Mouse (Mus musculus) embryonic facial prominence, embryonic 15.5 days (tissue): ENCODE data around the gene Snrpd2. TPM values are rescaled to one million over a fixed set of nuclear protein-coding genes. Genes with fewer than 3 reads are reported as not detected.

Experiments used
- ATAC-seq: fragments of 200-750 bp; cut with Nextera tagmentation; 2 replicates; pipeline ENCODE4 v1.8.0; 2017; ENCODE audit warnings: low read depth, moderate TSS enrichment; ENCODE audit not compliant: insufficient number of reproducible peaks, low FRiP score, low TSS enrichment
- H3K27ac ChIP-seq: fragments of 300-500 bp; sonication (generic); replicated peaks from 2 replicates; pipeline ENCODE4 v1.5.1; 2015; ENCODE audit warnings: mild to moderate bottlenecking, inconsistent platforms
- H3K27me3 ChIP-seq: fragments of 300-500 bp; sonication (generic); 2 replicates; pipeline ENCODE4 v1.6.1; 2015; ENCODE audit warnings: inconsistent platforms
- H3K36me3 ChIP-seq: fragments of 300-500 bp; sonication (generic); 2 replicates; pipeline ENCODE4 v1.6.1; 2015; ENCODE audit warnings: mild to moderate bottlenecking, inconsistent platforms
- H3K4me1 ChIP-seq: fragments of 300-500 bp; sonication (generic); 2 replicates; pipeline ENCODE4 v1.6.1; 2015; ENCODE audit warnings: inconsistent platforms
- H3K4me2 ChIP-seq: fragments of 300-500 bp; sonication (generic); replicated peaks from 2 replicates; pipeline ENCODE4 v1.6.1; 2015; ENCODE audit warnings: mild to moderate bottlenecking, inconsistent platforms
- H3K4me3 ChIP-seq: fragments of 300-500 bp; sonication (generic); replicated peaks from 2 replicates; pipeline ENCODE4 v1.5.1; 2015; ENCODE audit warnings: mild to moderate bottlenecking, inconsistent platforms
- H3K9ac ChIP-seq: fragments of 300-500 bp; sonication (generic); 2 replicates; pipeline ENCODE4 v1.6.1; 2015; ENCODE audit warnings: inconsistent platforms
- H3K9me3 ChIP-seq: fragments of 300-500 bp; sonication (generic); replicated peaks from 2 replicates; pipeline ENCODE4 v1.6.1; 2016; ENCODE audit warnings: inconsistent platforms
- whole genome bisulfite sequencing: fragments of 180-500 bp; shearing (Covaris S2); methylation state at CpG from one replicate; pipeline ENCODE4 v1.1.7; 2015; 5-methylcytosine and 5-hydroxymethylcytosine counted together
- polyA plus RNA-seq: library from polyadenylated mRNA; unstranded; fragments of >200 nt; fragmentation: Nextera tagmentation; extraction: Ambion mirVana; gene quantifications from 2 replicates; pipeline ENCODE4 v1.2.1, GENCODE M21; 2015

The Snrpd2 gene
- polyA plus RNA-seq, 1 experiment from 2014 or later = 139 TPM

GRCm38 (mm10) chr7:19164978-19165377 is 15.5 kb downstream of the Snrpd2 start:
- Histone ChIP-seq H3K27ac (no peak overlapping the region), H3K4me2 (peak overlapping the region; percentile 10; the same call in 1 of the 2 replicates), H3K4me3 (no peak overlapping the region), H3K9ac (no peak overlapping the region), H3K27me3 (peaks cover 30% of the 10 kb centered on the region), H3K36me3 (no peaks in the 10 kb centered on the region), H3K4me1 (peaks cover 34% of the 10 kb centered on the region), H3K9me3 (no peaks in the 10 kb centered on the region)
- 2% methylated on average over 13 of the region's 13 CpGs for WGBS
- no peak for ATAC-seq

GRCm38 (mm10) chr7:19165656-19166423 is 16.3 kb downstream of the Snrpd2 start, which contains the start of gene Gipr:
Gipr (minus strand) TSS chr7:19166127.
- Histone ChIP-seq H3K27ac (no peak within 1 kb of the TSS), H3K4me3 (no peak within 1 kb of the TSS), H3K36me3 (no peaks in the 10 kb centered on the region), H3K9me3 (no peaks in the 10 kb centered on the region), H3K4me2 (peak within 1 kb of the TSS; percentile 19; the same call in 1 of the 2 replicates), H3K27me3 (peaks cover 22% of the 10 kb centered on the region), H3K4me1 (peaks cover 33% of the 10 kb centered on the region), H3K9ac (no peak within 1 kb of the TSS)
- 11% methylated on average over 14 of the region's 14 CpGs for WGBS
- ATAC-seq = no peak

GRCm38 (mm10) chr7:19166990-19167389 is 17.5 kb downstream of the Snrpd2 start:
- H3K4me3 ChIP-seq = no peak overlapping the region
- WGBS = 85% methylated on average over 3 of the region's 3 CpGs
- peaks cover 37% of the 10 kb centered on the region for H3K4me1 ChIP-seq
- no peaks in the 10 kb centered on the region for H3K9me3 ChIP-seq
- H3K27me3 ChIP-seq = peaks cover 22% of the 10 kb centered on the region
- no peak overlapping the region for H3K4me2 ChIP-seq
- no peak for ATAC-seq
- no peak overlapping the region for H3K9ac ChIP-seq
- no peak overlapping the region for H3K27ac ChIP-seq
- H3K36me3 ChIP-seq = no peaks in the 10 kb centered on the region

GRCm38 (mm10) chr7:19169506-19169905 is 20.0 kb downstream of the Snrpd2 start:
- H3K9ac ChIP-seq = no peak overlapping the region

GRCm38 (mm10) chr7:19170142-19170541 is 20.6 kb downstream of the Snrpd2 start:
- Histone ChIP-seq H3K36me3 (no peaks in the 10 kb centered on the region), H3K27ac (no peak overlapping the region), H3K4me2 (no peak overlapping the region), H3K4me1 (peaks cover 30% of the 10 kb centered on the region), H3K4me3 (no peak overlapping the region), H3K9ac (no peak overlapping the region), H3K27me3 (peaks cover 12% of the 10 kb centered on the region), H3K9me3 (no peaks in the 10 kb centered on the region)
- WGBS = 38% methylated on average over 8 of the region's 8 CpGs
- peak; percentile 39; the same call in 1 of the 2 replicates for ATAC-seq

More at GRCm38 (mm10) chr7:19169506-19169905, 20.0 kb downstream of the Snrpd2 start:
- H3K4me2 ChIP-seq = no peak overlapping the region
- 56% methylated on average over 10 of the region's 10 CpGs for WGBS
- no peak overlapping the region; the same call in 1 of the 2 replicates for H3K27ac ChIP-seq
- H3K9me3 ChIP-seq = no peaks in the 10 kb centered on the region
- no peak overlapping the region for H3K4me3 ChIP-seq
- no peaks in the 10 kb centered on the region for H3K36me3 ChIP-seq
- peaks cover 36% of the 10 kb centered on the region for H3K4me1 ChIP-seq
- peaks cover 15% of the 10 kb centered on the region for H3K27me3 ChIP-seq
- ATAC-seq = no peak

- Histone ChIP-seq H3K4me2 (no peak overlapping the region), H3K4me3 (no peak overlapping the region), H3K27ac (peak overlapping the region; percentile 63; the same call in 1 of the 2 replicates), H3K9me3 (no peaks in the 10 kb centered on the region), H3K9ac (no peak overlapping the region), H3K4me1 (peaks cover 34% of the 10 kb centered on the region), H3K36me3 (no peaks in the 10 kb centered on the region), H3K27me3 (peaks cover 20% of the 10 kb centered on the region)
- WGBS = 51% methylated on average over 8 of the region's 8 CpGs
- no peak for ATAC-seq
These were observed 22.3 kb downstream of the Snrpd2 start for GRCm38 (mm10) chr7:19171831-19172230.

GRCm38 (mm10) chr7:19172874-19173273 is 23.4 kb downstream of the Snrpd2 start:
- H3K9ac ChIP-seq = peak overlapping the region; percentile 18; the same call in 1 of the 2 replicates
- WGBS = 2% methylated on average over 17 of the region's 17 CpGs

GRCm38 (mm10) chr7:19175708-19176515 is 26.4 kb downstream of the Snrpd2 start, which contains the start of gene Eml2:
Eml2 (plus strand) TSS chr7:19176421.
- Histone ChIP-seq H3K4me1 (peaks cover 46% of the 10 kb centered on the region), H3K9ac (no peak within 1 kb of the TSS), H3K27ac (no peak within 1 kb of the TSS), H3K36me3 (no peaks in the 10 kb centered on the region), H3K4me2 (peak within 1 kb of the TSS; percentile 30), H3K9me3 (no peaks in the 10 kb centered on the region), H3K27me3 (peaks cover 53% of the 10 kb centered on the region), H3K4me3 (peak within 1 kb of the TSS; percentile 19)
- 2% methylated on average over 30 of the region's 30 CpGs for WGBS
- 0 out of 2 replicates have a peak, but pooled peaks have one; percentile 40 for ATAC-seq

More at GRCm38 (mm10) chr7:19172874-19173273, 23.4 kb downstream of the Snrpd2 start:
- Histone ChIP-seq H3K9me3 (no peaks in the 10 kb centered on the region), H3K27ac (no peak overlapping the region), H3K27me3 (peaks cover 31% of the 10 kb centered on the region), H3K36me3 (no peaks in the 10 kb centered on the region), H3K4me1 (peaks cover 35% of the 10 kb centered on the region), H3K4me3 (peak overlapping the region; percentile 36), H3K4me2 (peak overlapping the region; percentile 58)
- ATAC-seq = peak; percentile 53; the same call in 1 of the 2 replicates

GRCm38 (mm10) chr7:19176516-19176947 is 27.0 kb downstream of the Snrpd2 start:
- peak overlapping the region; percentile 19 for H3K4me3 ChIP-seq
- peaks cover 49% of the 10 kb centered on the region for H3K4me1 ChIP-seq
- WGBS = 4% methylated on average over 21 of the region's 21 CpGs
- H3K4me2 ChIP-seq = peak overlapping the region; percentile 30
- H3K9me3 ChIP-seq = no peaks in the 10 kb centered on the region
- H3K9ac ChIP-seq = no peak overlapping the region
- no peak for ATAC-seq
- H3K27me3 ChIP-seq = peaks cover 53% of the 10 kb centered on the region
- no peaks in the 10 kb centered on the region for H3K36me3 ChIP-seq
- no peak overlapping the region for H3K27ac ChIP-seq

- no peak overlapping the region for H3K4me3 ChIP-seq
- peaks cover 53% of the 10 kb centered on the region for H3K27me3 ChIP-seq
- no peak overlapping the region for H3K9ac ChIP-seq
- peaks cover 50% of the 10 kb centered on the region for H3K4me1 ChIP-seq
- no peaks in the 10 kb centered on the region for H3K36me3 ChIP-seq
- H3K9me3 ChIP-seq = no peaks in the 10 kb centered on the region
- no peak overlapping the region for H3K4me2 ChIP-seq
- no peak for ATAC-seq
- WGBS = 69% methylated on average over 7 of the region's 7 CpGs
- H3K27ac ChIP-seq = no peak overlapping the region
These were observed 27.7 kb downstream of the Snrpd2 start for GRCm38 (mm10) chr7:19177216-19177615.

- H3K4me3 ChIP-seq = peak overlapping the region; percentile 34; the same call in 1 of the 2 replicates
- peaks cover 46% of the 10 kb centered on the region for H3K4me1 ChIP-seq
- H3K4me2 ChIP-seq = peak overlapping the region; percentile 49; the same call in 1 of the 2 replicates
- H3K36me3 ChIP-seq = no peaks in the 10 kb centered on the region
- no peak overlapping the region for H3K9ac ChIP-seq
- peaks cover 53% of the 10 kb centered on the region for H3K27me3 ChIP-seq
- ATAC-seq = no peak
- 12% methylated on average over 18 of the region's 18 CpGs for WGBS
- H3K27ac ChIP-seq = no peak overlapping the region
- no peaks in the 10 kb centered on the region for H3K9me3 ChIP-seq
These were observed 28.5 kb downstream of the Snrpd2 start for GRCm38 (mm10) chr7:19178035-19178434.
